Mouse (Mus musculus): ENCODE results near the gene Zfp385b. TPM values are rescaled to one million over a fixed set of nuclear protein-coding genes. Genes with fewer than 3 reads are reported as not detected.

Gene Zfp385b
- total RNA-seq, 2 experiments from 2014 or later: 51.9 to 56.7 TPM

GRCm38 (mm10) chr2:77542605-77543004, 276.8 kb downstream of the Zfp385b start:
- intact Hi-C loops (cut with DNase I): no loop called here

GRCm38 (mm10) chr2:77541681-77542080, 277.8 kb downstream of the Zfp385b start:
- intact Hi-C loops (cut with DNase I): no loop called here
- no peak for DNase-seq (ENCODE audit: low spot score in 2 of 2)

More at GRCm38 (mm10) chr2:77542605-77543004, 276.8 kb downstream of the Zfp385b start:
- no peak for DNase-seq (ENCODE audit: low spot score in 2 of 2)

- no peak for DNase-seq (ENCODE audit: low spot score in 2 of 2)
- intact Hi-C loops (cut with DNase I): no loop called here
Measured at GRCm38 (mm10) chr2:77540860-77541259, 278.6 kb downstream of the Zfp385b start.

GRCm38 (mm10) chr2:77536556-77536955, 282.9 kb downstream of the Zfp385b start:
- no peak for DNase-seq (ENCODE audit: low spot score in 2 of 2)
- intact Hi-C loops (cut with DNase I): no loop called here

GRCm38 (mm10) chr2:77528079-77528752, 291.2 kb downstream of the Zfp385b start:
- no peak for DNase-seq (ENCODE audit: low spot score in 2 of 2)
- intact Hi-C loops (cut with DNase I): no loop called here

GRCm38 (mm10) chr2:77527616-77528015, 291.8 kb downstream of the Zfp385b start:
- intact Hi-C loops (cut with DNase I): no loop called here
- DNase-seq (ENCODE audit: low spot score in 2 of 2): no peak

GRCm38 (mm10) chr2:77526803-77527202, 292.6 kb downstream of the Zfp385b start:
- intact Hi-C loops (cut with DNase I): no loop called here
- DNase-seq (ENCODE audit: low spot score in 2 of 2): no peak

GRCm38 (mm10) chr2:77526301-77526700, 293.1 kb downstream of the Zfp385b start:
- no peak for DNase-seq (ENCODE audit: low spot score in 2 of 2)
- intact Hi-C loops (cut with DNase I): no loop called here

GRCm38 (mm10) chr2:77522223-77522622, 297.2 kb downstream of the Zfp385b start:
- intact Hi-C loops (cut with DNase I): no loop called here

GRCm38 (mm10) chr2:77519341-77519740, 300.1 kb downstream of the Zfp385b start:
- intact Hi-C loops (cut with DNase I): no loop called here
- DNase-seq (ENCODE audit: low spot score in 2 of 2): peak in 1 of 2 experiments; percentile 29

More at GRCm38 (mm10) chr2:77522223-77522622, 297.2 kb downstream of the Zfp385b start:
- DNase-seq (ENCODE audit: low spot score in 2 of 2): no peak

GRCm38 (mm10) chr2:77518693-77519092, 300.7 kb downstream of the Zfp385b start:
- intact Hi-C loops (cut with DNase I): no loop called here
- no peak for DNase-seq (ENCODE audit: low spot score in 2 of 2)

GRCm38 (mm10) chr2:77516606-77517005, 302.8 kb downstream of the Zfp385b start:
- intact Hi-C loops (cut with DNase I): no loop called here
- no peak for DNase-seq (ENCODE audit: low spot score in 2 of 2)

- intact Hi-C loops (cut with DNase I): no loop called here
- no peak for DNase-seq (ENCODE audit: low spot score in 2 of 2)
Measured at GRCm38 (mm10) chr2:77515654-77516053, 303.8 kb downstream of the Zfp385b start.

- DNase-seq (ENCODE audit: low spot score in 2 of 2): no peak
- intact Hi-C loops (cut with DNase I): no loop called here
Measured at GRCm38 (mm10) chr2:77515011-77515410, 304.4 kb downstream of the Zfp385b start.

GRCm38 (mm10) chr2:77514476-77514875, 305.0 kb downstream of the Zfp385b start:
- intact Hi-C loops (cut with DNase I): no loop called here
- DNase-seq (ENCODE audit: low spot score in 2 of 2): no peak

- intact Hi-C loops (cut with DNase I): no loop called here
Measured at GRCm38 (mm10) chr2:77508731-77509130, 310.7 kb downstream of the Zfp385b start.

GRCm38 (mm10) chr2:77506308-77506707, 313.1 kb downstream of the Zfp385b start:
- intact Hi-C loops (cut with DNase I): no loop called here
- no peak for DNase-seq (ENCODE audit: low spot score in 2 of 2)

More at GRCm38 (mm10) chr2:77508731-77509130, 310.7 kb downstream of the Zfp385b start:
- no peak for DNase-seq (ENCODE audit: low spot score in 2 of 2)

- no peak for DNase-seq (ENCODE audit: low spot score in 2 of 2)
- intact Hi-C loops (cut with DNase I): no loop called here
Measured at GRCm38 (mm10) chr2:77505614-77506013, 313.8 kb downstream of the Zfp385b start.

GRCm38 (mm10) chr2:77503674-77504351, 315.6 kb downstream of the Zfp385b start:
- DNase-seq (ENCODE audit: low spot score in 2 of 2): no peak
- intact Hi-C loops (cut with DNase I): no loop called here

GRCm38 (mm10) chr2:77503217-77503616, 316.2 kb downstream of the Zfp385b start:
- intact Hi-C loops (cut with DNase I): no loop called here
- DNase-seq (ENCODE audit: low spot score in 2 of 2): no peak

- no peak for DNase-seq (ENCODE audit: low spot score in 2 of 2)
- intact Hi-C loops (cut with DNase I): no loop called here
Measured at GRCm38 (mm10) chr2:77502458-77502857, 317.0 kb downstream of the Zfp385b start.
